Mouse (Mus musculus) retina, postnatal 7 days (tissue): ENCODE measurements around the gene Brk1.

ENCODE experiments used
- DNase-seq: peaks from one replicate; pipeline ENCODE4 v3.0.0-alpha.2; 2012; ENCODE audit warnings: low read depth, low spot score

Gene Brk1

GRCm38 (mm10) chr6:113604432-113605223, at the start of gene Brk1:
Brk1 (plus strand) TSS chr6:113604772.
- DNase-seq = peak; percentile 80

DNA sequence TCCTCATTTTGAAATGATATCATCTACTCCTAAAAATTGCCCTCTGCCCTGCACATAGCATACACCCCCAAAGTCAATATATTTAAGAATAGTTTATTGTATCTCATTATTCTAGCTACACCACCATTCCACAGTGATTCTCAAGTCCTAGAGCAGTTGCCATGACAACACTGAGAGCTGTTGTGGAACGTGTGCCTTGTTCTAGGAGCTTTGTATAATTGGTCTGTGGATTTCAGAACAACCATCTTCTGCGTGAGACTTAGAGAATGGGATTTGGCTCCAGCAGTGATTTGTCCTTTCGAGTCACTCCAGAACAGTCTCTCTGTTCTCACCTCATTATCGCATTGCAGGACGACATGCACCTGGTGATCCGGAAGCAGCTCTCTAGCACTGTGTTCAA, 44.8 kb upstream of the Brk1 start:
- DNase-seq = no peak

DNA sequence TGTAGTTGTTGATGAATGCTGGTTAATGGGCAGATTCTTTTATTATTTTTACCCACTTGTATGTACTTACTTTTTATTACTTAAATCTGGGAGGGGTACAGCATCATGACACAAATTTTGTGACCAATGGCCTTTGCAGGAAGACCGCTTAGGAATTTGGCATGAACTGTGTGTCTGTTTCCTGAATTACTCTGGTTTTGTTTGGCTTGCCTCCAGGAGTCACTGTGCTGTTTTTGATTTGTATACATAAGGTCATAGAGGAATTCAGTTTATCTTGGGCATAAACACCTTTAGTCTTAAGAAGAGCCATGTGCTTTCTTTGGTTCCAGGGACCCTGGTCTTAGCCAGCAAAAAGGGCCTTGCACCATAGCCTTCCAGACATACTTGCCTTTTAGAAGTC, 40.0 kb upstream of the Brk1 start:
- no peak for DNase-seq

- DNase-seq = no peak
These were observed 28.5 kb upstream of the Brk1 start for GRCm38 (mm10) chr6:113576044-113576443.

DNA sequence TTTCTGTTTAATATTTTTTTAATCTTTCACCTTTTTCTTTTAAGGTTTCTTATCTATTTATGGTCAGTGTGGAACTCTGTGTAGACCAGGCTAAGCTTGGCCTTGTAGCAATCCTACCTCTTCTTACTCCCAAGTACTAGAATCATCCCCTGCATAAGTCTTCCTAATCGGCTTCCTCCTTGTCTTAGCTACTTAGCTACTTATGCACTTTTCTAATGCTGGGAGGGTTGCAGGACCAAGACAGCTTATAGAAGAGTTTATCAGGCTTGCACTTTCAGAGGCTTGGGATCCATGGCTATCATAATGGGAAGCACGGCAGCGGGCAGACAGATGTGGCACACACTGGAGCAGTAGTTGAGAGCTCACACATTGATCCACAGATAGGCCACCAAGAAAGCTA, 25.3 kb upstream of the Brk1 start:
- DNase-seq = peak; percentile 60

DNA sequence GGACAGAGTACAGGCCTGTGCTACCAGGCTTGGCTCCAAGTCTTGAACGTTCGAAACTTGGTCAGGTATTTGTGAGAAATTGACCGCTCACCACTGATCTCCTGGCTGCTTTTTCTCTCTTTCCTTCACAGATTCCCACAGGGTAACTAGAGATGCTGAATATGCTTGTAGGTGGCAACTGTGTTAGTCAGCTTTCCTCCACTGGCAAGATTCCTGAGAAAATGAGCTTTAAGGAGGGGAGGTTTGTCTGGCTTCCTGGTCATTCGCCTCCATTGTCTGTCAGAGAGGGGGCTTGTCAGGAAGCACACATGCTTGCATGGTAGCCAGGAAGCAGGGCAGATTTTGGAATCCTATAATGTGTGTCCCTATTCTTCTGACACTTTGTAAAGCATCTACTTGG, 21.5 kb upstream of the Brk1 start:
- DNase-seq = no peak

- no peak for DNase-seq
These were observed 19.5 kb upstream of the Brk1 start for GRCm38 (mm10) chr6:113585065-113585464.

DNA sequence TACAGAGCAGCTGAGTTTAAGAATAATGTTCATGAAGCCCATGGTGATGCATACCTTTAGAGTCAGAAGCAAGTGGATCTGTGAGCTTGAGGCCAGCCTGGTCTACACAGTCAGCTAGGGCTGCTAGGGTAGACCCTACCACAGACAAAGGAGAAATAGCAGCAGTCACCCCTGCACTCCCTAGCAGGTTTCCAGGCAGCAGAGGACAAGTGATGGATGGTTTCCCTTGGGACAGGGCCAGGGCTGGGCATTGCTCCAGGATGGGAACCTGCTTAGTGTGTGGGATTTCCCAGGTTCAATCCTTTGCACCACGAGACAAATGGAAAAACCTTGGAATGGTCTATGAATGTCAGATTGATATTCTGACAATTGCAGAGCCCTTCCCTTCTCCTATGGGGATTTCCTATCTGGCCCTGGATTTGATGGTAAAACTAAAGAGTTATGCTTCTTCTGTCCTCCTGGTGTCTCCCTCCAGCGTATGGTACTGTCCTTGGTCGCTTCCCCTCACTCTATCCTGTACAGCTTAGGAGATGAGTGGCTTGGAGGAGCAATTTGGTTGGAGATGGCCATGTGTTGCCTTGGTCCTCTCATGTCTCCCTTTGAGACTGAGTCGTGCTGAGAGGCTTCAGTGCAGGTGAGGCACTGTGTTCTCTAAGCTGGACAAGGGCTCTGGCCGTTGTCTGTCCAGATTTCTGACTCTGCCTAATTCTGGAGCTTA, 17.9 kb upstream of the Brk1 start:
- DNase-seq = no peak

DNA sequence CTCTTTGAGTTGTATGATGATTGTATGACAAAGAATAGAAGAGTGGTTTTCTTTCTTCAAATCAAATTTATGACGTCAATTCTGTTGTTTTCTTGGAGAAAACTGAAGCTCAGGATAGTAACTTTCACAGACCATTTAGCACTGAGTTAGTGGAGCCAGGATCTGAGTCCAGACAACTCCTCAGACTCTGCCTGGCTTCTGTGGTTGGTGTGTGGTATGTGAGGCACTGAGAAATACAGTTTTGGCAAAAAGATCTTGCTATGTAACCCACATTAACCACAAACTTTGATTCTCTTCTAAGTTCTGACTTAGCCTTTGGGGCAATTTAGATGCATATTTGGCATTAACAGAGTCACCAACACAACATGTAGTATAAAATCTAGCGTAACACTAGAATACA, 11.9 kb upstream of the Brk1 start:
- DNase-seq = no peak

GRCm38 (mm10) chr6:113597945-113598344, 6.6 kb upstream of the Brk1 start:
- no peak for DNase-seq

- no peak for DNase-seq
These were observed 4.7 kb upstream of the Brk1 start for GRCm38 (mm10) chr6:113599833-113600232.

- no peak for DNase-seq
These were observed 3.9 kb upstream of the Brk1 start, which contains the start of gene Fancd2os for GRCm38 (mm10) chr6:113600543-113601139. Fancd2os (minus strand) TSS chr6:113600715.

DNA sequence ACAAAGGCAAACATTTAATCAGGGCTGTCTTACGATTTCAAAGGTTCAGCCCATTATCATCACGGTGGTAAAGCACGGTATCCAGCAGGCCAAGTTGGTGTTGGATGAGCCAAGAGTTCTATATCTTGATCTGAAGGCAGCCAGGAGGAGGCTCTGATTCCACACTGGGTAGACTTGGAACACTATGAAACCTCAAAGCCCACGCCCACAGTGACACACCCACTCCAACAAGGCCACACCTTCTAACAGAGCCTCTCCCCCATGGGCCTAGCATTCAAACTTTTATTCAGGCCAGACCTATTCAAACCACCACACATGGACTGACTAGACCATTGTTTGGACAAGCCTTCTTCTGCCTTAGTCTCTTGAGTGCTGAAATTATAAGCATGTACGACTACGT, 1.8 kb upstream of the Brk1 start:
- no peak for DNase-seq

- no peak for DNase-seq
These were observed 579 bp upstream of the Brk1 start for GRCm38 (mm10) chr6:113603993-113604392.

GRCm38 (mm10) chr6:113605224-113605545, 613 bp downstream of the Brk1 start:
- no peak for DNase-seq

DNA sequence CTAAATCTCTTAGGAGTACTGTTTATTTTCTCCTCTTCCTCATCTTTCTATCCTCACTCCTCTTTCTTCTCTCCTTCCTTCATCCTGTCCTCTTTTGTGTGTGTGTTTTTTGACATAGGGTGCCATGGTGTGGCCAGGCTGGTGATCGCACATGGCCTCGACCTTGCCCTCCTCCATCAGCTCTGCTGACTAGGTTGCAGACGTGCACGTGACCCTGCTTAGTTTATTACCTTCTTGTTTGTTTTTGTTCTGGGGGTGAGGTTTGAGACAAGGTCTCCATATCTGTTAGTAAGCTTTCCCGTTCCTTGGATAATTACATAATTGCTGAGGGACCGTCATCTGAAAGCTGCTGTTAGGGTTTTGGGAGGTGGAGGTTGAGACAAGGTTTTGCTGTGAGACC, 4.3 kb downstream of the Brk1 start:
- DNase-seq = no peak

DNA sequence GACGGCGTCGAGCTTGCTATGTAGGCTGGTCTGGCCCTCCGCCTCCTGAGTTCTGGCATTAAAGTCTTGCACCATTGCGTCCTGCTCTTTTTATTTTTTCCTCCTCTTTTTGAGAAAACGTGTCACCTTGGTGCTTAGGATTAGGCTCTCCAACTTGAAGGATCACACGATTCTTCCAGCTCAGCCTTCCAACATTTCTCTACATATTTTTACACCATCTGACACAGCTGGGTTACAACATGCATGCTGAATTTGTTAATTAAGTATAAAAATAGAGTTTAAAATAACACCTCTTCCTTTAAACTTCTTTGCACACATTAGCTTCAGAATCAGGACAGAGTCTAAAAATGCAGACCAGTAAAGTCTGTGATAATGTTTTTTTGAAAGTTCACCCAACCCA, 4.7 kb downstream of the Brk1 start:
- DNase-seq = no peak

- DNase-seq = no peak
These were observed 7.8 kb downstream of the Brk1 start for GRCm38 (mm10) chr6:113612258-113612969.

DNA sequence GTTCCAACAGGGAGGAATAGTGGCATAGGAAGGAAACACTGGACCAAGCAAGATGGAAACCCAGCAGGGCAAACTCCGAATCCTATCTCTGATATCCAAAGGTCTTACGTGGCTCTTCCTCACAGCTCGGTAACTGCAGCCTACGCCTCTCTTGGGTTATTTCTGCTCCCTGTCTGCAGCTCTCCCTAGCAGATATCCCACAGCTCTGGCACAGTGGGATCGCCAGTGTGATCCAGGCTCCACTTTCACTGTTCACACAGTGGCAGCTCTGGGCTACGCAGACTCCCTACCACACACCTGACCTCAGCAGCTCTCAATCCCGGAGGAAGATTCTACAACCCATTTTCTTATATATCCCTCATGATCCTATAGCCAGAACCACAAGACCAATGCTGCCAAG, 9.6 kb downstream of the Brk1 start:
- DNase-seq = no peak

DNA sequence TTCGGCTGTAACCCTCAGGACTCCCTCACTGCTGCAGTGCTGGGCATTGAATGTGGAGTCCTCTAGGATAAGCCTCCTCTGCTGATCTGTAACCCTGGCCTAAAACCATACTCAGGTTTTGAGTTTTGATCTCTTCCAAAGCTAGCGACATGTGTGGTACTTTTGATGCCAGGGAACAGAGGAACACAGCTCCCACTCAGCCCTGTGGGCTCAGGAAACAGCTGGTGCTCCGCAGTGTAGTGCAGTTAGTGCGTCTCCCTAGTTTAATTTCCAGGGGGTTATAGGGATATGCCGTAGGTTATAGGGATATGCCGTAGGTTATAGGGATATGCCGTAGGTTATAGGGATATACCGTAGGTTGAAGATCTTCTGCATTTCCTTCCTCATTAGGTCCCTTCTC, 10.4 kb downstream of the Brk1 start:
- DNase-seq = no peak

DNA sequence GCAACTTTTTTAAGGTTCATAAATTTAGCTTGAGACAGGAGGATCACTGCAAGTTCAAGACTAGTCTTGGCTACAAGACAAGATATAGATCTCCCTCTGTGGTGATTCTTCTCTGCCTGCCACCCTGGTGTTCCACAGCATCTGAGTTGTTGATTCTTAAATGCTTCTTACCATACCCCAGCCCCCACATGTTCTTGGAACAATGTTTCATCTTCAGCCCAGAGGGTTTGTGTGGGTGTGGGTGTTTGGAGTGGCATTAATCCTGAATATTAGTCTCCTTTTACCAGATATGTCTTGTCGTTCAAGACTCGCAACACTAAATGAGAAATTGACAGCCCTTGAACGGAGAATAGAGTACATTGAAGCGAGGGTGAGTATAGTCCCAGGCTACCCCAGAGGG, 10.9 kb downstream of the Brk1 start:
- DNase-seq = no peak

GRCm38 (mm10) chr6:113623386-113623785, 18.8 kb downstream of the Brk1 start:
- no peak for DNase-seq
